Mouse (Mus musculus) embryonic stem cell, embryonic (primary cell): ENCODE results near the gene Lmnb2.

Experiments used
- CTCF ChIA-PET, 4 experiments: fragments of 300-600 bp in 2 of 4; fragments of 350-600 bp in 2 of 4; sonication (Branson Sonifier 250); formaldehyde crosslinking; loops; one replicate each; lab custom pipeline; 2022; ENCODE audit warnings: inconsistent platforms in 2 of 4; lab: Charles Lee
- POLR2A ChIA-PET, 4 experiments: fragments of 300-600 bp in 2 of 4; fragments of 350-600 bp in 2 of 4; sonication (Branson Sonifier 250); formaldehyde crosslinking; loops; one replicate each; lab custom pipeline; 2022; ENCODE audit warnings: antibody characterized with exemption in 4 of 4, inconsistent platforms in 1 of 4; lab: Charles Lee

The Lmnb2 gene

GRCm38 (mm10) chr10:80880901-80881300 is 37.1 kb downstream of the Lmnb2 start:
- ChIA-PET CTCF (interaction anchor here (0.5 to 13.2 kb wide), 229 partner anchors 9 to 1198 kb away, joined by 3 to 353 read pairs (median 5); partner anchors contain the start of genes Amh (in 4 of the 4), Tmprss9 (in 4 of the 4), Gng7 (in 3 of the 4) and Lmnb2 (in 3 of the 4)), POLR2A (interaction anchor here (0.5 to 5.5 kb wide), 64 partner anchors 8 to 295 kb away, joined by 3 to 42 read pairs (median 4); partner anchors contain the start of genes Gadd45b (in 3 of the 4), Timm13 (in 2 of the 4), Tmprss9 (in 2 of the 4) and Ap3d1 (in 1 of the 4))

DNA sequence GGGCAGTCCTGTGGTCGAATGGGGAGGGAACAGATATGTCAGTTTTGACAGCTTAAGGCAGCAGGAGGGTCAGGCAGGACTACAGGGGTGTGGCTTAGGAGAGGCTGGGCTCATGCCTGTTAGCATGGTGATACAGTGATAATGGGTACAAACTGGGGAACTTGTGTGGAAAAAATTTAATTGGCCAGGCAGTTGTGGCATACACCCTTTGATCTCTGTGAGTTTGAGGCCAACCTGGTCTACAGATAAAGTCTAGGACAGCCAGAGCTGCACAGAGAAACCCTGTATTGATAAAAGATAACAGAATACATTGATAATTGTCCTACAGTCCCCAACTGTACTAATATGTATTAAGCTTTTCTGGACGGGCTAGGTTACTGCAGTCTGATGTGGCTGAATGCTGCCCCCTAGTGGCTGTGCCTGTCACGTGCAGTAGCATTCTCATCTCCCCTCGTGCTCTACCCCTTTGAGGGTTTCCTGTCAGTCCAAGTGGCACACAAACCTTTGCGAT is 37.9 kb downstream of the Lmnb2 start:
- ChIA-PET POLR2A (interaction anchor here in 3 of 4 experiments (0.6 to 5.5 kb wide), 20 partner anchors 9 to 202 kb away, joined by 3 to 42 read pairs (median 4); partner anchors contain the start of genes Gadd45b (in 3 of the 3), Ap3d1 (in 1 of the 3) and Tmprss9 (in 1 of the 3)), CTCF (interaction anchor here (0.5 to 13.2 kb wide), 105 partner anchors 9 to 671 kb away, joined by 3 to 353 read pairs (median 6); partner anchors contain the start of genes Tmprss9 (in 4 of the 4), Amh (in 3 of the 4), Jsrp1 (in 2 of the 4) and Lmnb2 (in 2 of the 4))

DNA sequence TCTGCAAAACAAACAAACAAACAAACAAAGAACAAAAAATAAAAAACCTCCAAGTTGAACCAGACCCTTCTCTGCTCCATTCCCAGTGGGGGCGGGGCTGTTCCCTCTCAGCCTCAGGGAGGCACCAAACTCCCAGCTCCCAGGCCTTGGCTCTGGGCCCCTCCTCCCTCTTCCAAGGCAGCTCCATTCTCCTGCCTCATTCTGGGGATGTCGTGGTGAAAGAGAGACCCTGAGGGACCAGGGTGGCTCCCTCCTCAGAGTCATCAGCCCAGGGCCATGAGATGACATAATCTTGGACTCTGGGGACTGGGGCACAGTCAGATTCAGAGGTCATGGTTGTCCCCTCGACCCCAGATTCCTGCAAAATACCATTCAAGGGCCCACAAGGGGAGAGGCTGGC is 41.5 kb downstream of the Lmnb2 start:
- ChIA-PET CTCF (interaction anchor here (0.6 to 13.2 kb wide), 24 partner anchors 9 to 589 kb away, joined by 3 to 353 read pairs (median 4); partner anchors contain the start of genes Amh (in 2 of the 4), Ap3d1 (in 1 of the 4), Atp8b3 (in 1 of the 4) and Gadd45b (in 1 of the 4)), POLR2A (interaction anchor here in 3 of 4 experiments (0.6 to 1.8 kb wide), 15 partner anchors 18 to 254 kb away, joined by 3 to 5 read pairs (median 3); partner anchors contain the start of genes Csnk1g2 (in 1 of the 3), Gadd45b (in 1 of the 3), Lsm7 (in 1 of the 3) and Sppl2b (in 1 of the 3))

GRCm38 (mm10) chr10:80876028-80876427 is 42.0 kb downstream of the Lmnb2 start:
- CTCF ChIA-PET, result interaction anchor here (0.6 to 13.2 kb wide), 26 partner anchors 9 to 1860 kb away, joined by 3 to 353 read pairs (median 4); partner anchors contain the start of genes Amh (in 2 of the 4), Ap3d1 (in 1 of the 4) and Atp8b3 (in 1 of the 4)

DNA sequence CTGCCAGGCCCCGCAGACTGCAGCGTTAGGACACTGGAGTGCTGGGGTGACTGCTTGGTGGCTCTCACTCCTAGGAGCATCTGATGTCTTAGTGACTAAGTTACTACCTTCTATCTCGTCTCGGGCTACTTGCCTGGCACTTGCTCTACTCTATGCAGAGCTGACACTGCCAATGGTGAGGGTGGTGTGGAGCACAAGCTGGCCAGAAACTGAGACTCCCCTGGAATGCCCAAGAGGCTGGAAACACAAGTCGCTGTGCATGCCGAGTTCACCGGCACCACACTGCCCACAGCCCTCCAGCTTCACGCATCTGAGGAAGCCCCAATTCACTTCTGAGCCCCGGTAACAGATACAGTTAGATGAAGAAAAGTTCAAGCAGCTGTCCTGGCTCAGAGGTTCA is 44.0 kb downstream of the Lmnb2 start:
- POLR2A ChIA-PET, result interaction anchor here (0.6 to 2.4 kb wide), 20 partner anchors 9 to 208 kb away, joined by 3 to 7 read pairs (median 3); partner anchors contain the start of genes Dot1l (in 1 of the 4), Gadd45b (in 1 of the 4), Lsm7 (in 1 of the 4) and Sppl2b (in 1 of the 4)
- CTCF ChIA-PET, result interaction anchor here (0.7 to 13.2 kb wide), 15 partner anchors 13 to 427 kb away, joined by 3 to 353 read pairs (median 4); partner anchors contain the start of gene Amh (in 1 of the 4)

More at GRCm38 (mm10) chr10:80876028-80876427, 42.0 kb downstream of the Lmnb2 start:
- POLR2A ChIA-PET, result interaction anchor here in 3 of 4 experiments (0.6 to 1.9 kb wide), 18 partner anchors 13 to 254 kb away, joined by 3 to 7 read pairs (median 3); partner anchors contain the start of genes Csnk1g2 (in 1 of the 3), Gadd45b (in 1 of the 3), Lsm7 (in 1 of the 3) and Sppl2b (in 1 of the 3)

GRCm38 (mm10) chr10:80871581-80871980 is 46.5 kb downstream of the Lmnb2 start, which contains the start of gene Tmprss9:
Gene Tmprss9, plus strand, starts transcription at chr10:80871848.
- ChIA-PET POLR2A (interaction anchor here (0.6 to 1.8 kb wide), 27 partner anchors 9 to 479 kb away, joined by 3 to 11 read pairs (median 4); partner anchors contain the start of genes Gadd45b (in 2 of the 4), Amh (in 1 of the 4), Ap3d1 (in 1 of the 4) and Hmg20b (in 1 of the 4)), CTCF (interaction anchor here (0.6 to 8.8 kb wide), 11 partner anchors 9 to 127 kb away, joined by 3 to 57 read pairs (median 6); no protein-coding TSS in a partner anchor)

- POLR2A ChIA-PET, result interaction anchor here (0.6 to 1.8 kb wide), 28 partner anchors 7 to 479 kb away, joined by 3 to 11 read pairs (median 4); partner anchors contain the start of genes Gadd45b (in 2 of the 4), Amh (in 1 of the 4), Ap3d1 (in 1 of the 4) and Hmg20b (in 1 of the 4)
- CTCF ChIA-PET, result interaction anchor here (0.6 to 8.8 kb wide), 11 partner anchors 9 to 168 kb away, joined by 3 to 57 read pairs (median 6); no protein-coding TSS in a partner anchor
Observed at GRCm38 (mm10) chr10:80870993-80871392, 47.1 kb downstream of the Lmnb2 start.

DNA sequence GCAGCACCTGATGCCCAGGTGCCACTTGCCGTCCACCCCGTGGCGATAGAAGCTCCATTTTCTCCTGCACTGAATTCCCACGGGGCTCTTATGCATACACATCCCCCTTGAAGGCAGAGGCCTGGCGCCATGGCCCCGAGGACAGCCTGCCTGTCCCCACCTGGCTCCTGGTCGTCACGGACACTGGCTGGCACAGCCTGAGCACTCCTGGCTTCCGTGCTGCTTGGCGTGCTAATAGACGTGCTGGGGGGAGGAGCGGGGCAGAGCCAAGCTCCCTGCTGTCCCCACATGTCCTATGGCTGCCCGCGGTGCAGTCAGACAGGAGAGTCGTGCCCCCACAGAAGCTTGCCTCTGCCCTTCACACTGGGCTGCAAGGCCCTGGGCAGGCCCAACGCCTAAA is 53.6 kb downstream of the Lmnb2 start:
- ChIA-PET POLR2A (interaction anchor here in 2 of 4 experiments (0.6 to 1.7 kb wide), 5 partner anchors 8 to 65 kb away, joined by 3 to 5 read pairs (median 4); partner anchors contain the start of genes Gadd45b (in 2 of the 2), Lsm7 (in 1 of the 2) and Sppl2b (in 1 of the 2)), CTCF (interaction anchor here in 3 of 4 experiments (0.5 to 8.8 kb wide), 11 partner anchors 12 to 647 kb away, joined by 3 to 57 read pairs (median 3); no protein-coding TSS in a partner anchor)

DNA sequence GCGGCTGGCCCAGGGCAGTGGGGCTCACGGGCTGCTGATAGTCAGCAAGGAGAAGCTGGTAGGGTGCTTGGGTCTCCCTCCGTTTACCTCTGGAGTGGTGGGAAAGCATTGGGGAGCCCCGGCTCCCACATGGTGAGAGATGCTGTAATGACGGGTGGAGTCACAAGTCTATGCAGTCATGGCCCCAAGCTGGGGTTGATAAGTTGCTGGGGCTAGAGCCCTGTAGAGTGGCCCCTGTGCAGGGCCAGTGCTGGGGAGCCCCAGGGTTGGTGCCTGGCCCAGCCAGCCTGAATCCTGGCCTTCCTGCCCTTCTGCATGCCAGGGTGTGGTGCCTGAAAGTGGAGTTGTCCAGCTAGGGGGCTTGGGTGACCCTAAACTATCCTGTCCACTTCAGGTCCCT is 55.7 kb downstream of the Lmnb2 start:
- POLR2A ChIA-PET, result interaction anchor here in 2 of 4 experiments (1.2 to 2.3 kb wide), 4 partner anchors 9 to 115 kb away, joined by 3 to 5 read pairs (median 4); partner anchors contain the start of gene Tmprss9 (in 1 of the 2)
- CTCF ChIA-PET, result interaction anchor here in 3 of 4 experiments (0.6 to 1.3 kb wide), 4 partner anchors 19 to 108 kb away, joined by 3 to 4 read pairs (median 4); no protein-coding TSS in a partner anchor

- POLR2A ChIA-PET, result interaction anchor here in 3 of 4 experiments (0.6 to 6.4 kb wide), 23 partner anchors 8 to 297 kb away, joined by 3 to 49 read pairs (median 4); partner anchors contain the start of genes Gadd45b (in 2 of the 3) and Tmprss9 (in 1 of the 3)
- CTCF ChIA-PET, result interaction anchor here (0.8 to 4.3 kb wide), 11 partner anchors 10 to 301 kb away, joined by 3 to 22 read pairs (median 6); no protein-coding TSS in a partner anchor
Observed at GRCm38 (mm10) chr10:80858350-80858935, 59.6 kb downstream of the Lmnb2 start.

GRCm38 (mm10) chr10:80857848-80858247 is 60.2 kb downstream of the Lmnb2 start:
- ChIA-PET CTCF (interaction anchor here (0.6 to 4.3 kb wide), 9 partner anchors 9 to 319 kb away, joined by 3 to 22 read pairs (median 3); partner anchors contain the start of gene Atp8b3 (in 1 of the 4)), POLR2A (interaction anchor here in 3 of 4 experiments (0.6 to 6.4 kb wide), 22 partner anchors 8 to 296 kb away, joined by 3 to 49 read pairs (median 4); partner anchors contain the start of genes Gadd45b (in 2 of the 3), Map2k2 (in 1 of the 3) and Tmprss9 (in 1 of the 3))

DNA sequence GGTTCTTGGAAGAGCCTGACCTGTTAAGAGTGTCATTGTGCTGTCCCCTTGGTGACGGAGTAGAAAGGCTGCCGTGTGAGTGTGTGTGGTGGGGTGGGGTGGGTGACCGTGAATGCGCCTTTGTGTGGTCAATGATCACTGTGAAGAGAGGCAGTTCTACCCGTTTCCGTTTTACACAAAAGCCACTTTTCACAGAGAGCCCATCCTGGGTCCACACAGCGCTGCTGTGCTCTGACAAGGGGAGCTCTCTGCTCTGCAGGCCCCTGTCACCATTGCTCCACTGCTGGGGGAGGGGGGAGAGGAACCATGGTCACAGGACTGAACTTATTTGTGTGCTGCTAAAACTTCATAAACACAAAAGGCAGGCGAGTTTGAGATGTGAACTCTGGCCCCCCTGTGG is 60.7 kb downstream of the Lmnb2 start:
- CTCF ChIA-PET, result interaction anchor here in 3 of 4 experiments (0.6 to 4.3 kb wide), 8 partner anchors 9 to 319 kb away, joined by 3 to 22 read pairs (median 3); partner anchors contain the start of gene Atp8b3 (in 1 of the 3)
- POLR2A ChIA-PET, result interaction anchor here in 3 of 4 experiments (0.7 to 6.4 kb wide), 14 partner anchors 9 to 248 kb away, joined by 3 to 49 read pairs (median 4); partner anchors contain the start of genes Gadd45b (in 2 of the 3) and Map2k2 (in 1 of the 3)

DNA sequence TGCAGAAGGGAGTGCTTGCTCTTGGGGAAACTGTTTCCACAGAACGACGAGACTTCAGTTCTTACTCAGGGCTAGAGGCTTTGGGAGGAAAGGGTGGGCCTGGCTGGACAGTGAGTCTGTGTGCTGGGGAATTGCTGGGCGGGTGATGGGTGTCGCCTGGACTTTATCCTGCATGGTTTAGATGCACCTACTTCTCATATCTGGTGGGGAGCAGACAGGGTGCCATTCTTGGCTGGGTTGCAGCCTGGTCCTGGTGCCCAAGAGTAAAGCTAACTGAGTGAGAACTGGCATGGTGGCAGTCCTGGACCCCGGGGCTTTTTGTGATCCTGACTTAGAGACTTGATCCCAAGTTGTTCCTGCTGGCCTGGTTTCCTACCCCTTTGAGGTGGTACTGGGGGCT is 61.1 kb downstream of the Lmnb2 start:
- POLR2A ChIA-PET, result interaction anchor here in 3 of 4 experiments (0.7 to 6.4 kb wide), 13 partner anchors 8 to 483 kb away, joined by 3 to 49 read pairs (median 5); partner anchors contain the start of genes Gadd45b (in 2 of the 3) and Mknk2 (in 1 of the 3)
- CTCF ChIA-PET, result interaction anchor here in 2 of 4 experiments (2.2 to 4.3 kb wide), 3 partner anchors 9 to 24 kb away, joined by 10 to 22 read pairs (median 10); no protein-coding TSS in a partner anchor

DNA sequence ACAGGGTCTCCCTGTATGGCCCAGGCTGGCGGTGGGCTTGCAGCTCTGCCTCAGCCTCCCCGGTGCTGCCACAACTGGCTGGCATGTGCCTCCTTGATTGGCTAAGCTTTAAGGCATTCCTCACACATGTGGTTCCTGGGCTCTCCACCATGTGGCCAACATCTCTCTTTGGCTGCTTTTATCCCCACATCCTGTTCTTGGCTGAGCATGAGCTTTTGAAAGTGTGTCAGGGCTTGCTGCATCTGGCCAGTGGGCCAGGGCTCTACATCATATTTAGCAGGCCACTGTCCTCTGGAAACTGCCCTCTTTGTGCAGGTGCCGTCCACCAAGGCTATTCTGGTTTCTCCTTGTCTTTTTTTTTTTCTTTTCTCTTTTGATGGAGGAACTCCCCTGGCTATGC is 61.8 kb downstream of the Lmnb2 start:
- POLR2A ChIA-PET, result interaction anchor here in 3 of 4 experiments (0.5 to 6.4 kb wide), 20 partner anchors 9 to 675 kb away, joined by 3 to 49 read pairs (median 5); partner anchors contain the start of genes Gadd45b (in 1 of the 3), Mknk2 (in 1 of the 3) and Tmprss9 (in 1 of the 3)
- CTCF ChIA-PET, result interaction anchor here in 3 of 4 experiments (0.6 to 4.3 kb wide), 5 partner anchors 19 to 374 kb away, joined by 4 to 22 read pairs (median 9); partner anchors contain the start of gene Atcay (in 1 of the 3)

DNA sequence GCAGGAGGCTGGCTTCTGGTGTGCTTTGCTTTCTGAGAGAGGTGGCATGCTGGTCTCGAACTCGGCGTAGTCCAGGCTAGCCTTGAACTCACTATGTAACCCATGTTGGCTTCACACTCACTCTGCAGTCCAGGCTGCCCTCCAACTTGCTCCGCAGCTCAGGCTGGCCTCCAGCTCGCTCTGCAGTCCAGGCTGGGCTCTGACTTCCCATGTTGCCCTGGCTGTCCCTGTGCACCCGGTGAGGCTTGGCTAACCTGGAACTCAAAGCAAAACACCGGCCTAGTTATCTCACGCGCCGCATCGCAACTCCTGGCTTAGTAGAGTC is 62.3 kb downstream of the Lmnb2 start:
- CTCF ChIA-PET, result interaction anchor here in 3 of 4 experiments (0.6 to 2.2 kb wide), 9 partner anchors 19 to 985 kb away, joined by 3 to 10 read pairs (median 5); partner anchors contain the start of gene Atcay (in 1 of the 3)
- POLR2A ChIA-PET, result interaction anchor here (0.5 to 6.4 kb wide), 35 partner anchors 9 to 180 kb away, joined by 3 to 49 read pairs (median 4); partner anchors contain the start of genes Ap3d1 (in 1 of the 4), Gadd45b (in 1 of the 4), Mknk2 (in 1 of the 4) and Tmprss9 (in 1 of the 4)
